Mouse (Mus musculus) embryonic facial prominence, embryonic 11.5 days (tissue): Measurements from ENCODE around the gene Nus1. TPM values are rescaled to one million over a fixed set of nuclear protein-coding genes. Genes with fewer than 3 reads are reported as not detected.

Source experiments
- ATAC-seq: fragments of 200-750 bp; cut with Nextera tagmentation; replicated peaks from 2 replicates; pipeline ENCODE4 v1.8.0; 2017; ENCODE audit warnings: low read depth; ENCODE audit not compliant: insufficient number of reproducible peaks, low FRiP score, low TSS enrichment
- DNase-seq: peaks from one replicate; pipeline ENCODE4 v3.0.0-alpha.2; 2015; ENCODE audit warnings: low spot score
- H3K27ac ChIP-seq: fragments of 300-500 bp; sonication (generic); replicated peaks from 2 replicates; pipeline ENCODE4 v1.5.1; 2014; ENCODE audit warnings: mild to moderate bottlenecking, low read depth, low read length, control low read depth
- H3K27me3 ChIP-seq: fragments of 300-500 bp; sonication (generic); 2 replicates; pipeline ENCODE4 v1.6.1; 2014; ENCODE audit warnings: mild to moderate bottlenecking, low read length, moderate library complexity, mixed read lengths; ENCODE audit not compliant: control insufficient read depth, insufficient read depth
- H3K36me3 ChIP-seq: fragments of 300-500 bp; sonication (generic); replicated peaks from 2 replicates; pipeline ENCODE4 v1.6.1; 2014; ENCODE audit warnings: low read depth, mild to moderate bottlenecking, low read length, moderate library complexity, mixed read lengths; ENCODE audit not compliant: control insufficient read depth, insufficient read depth
- H3K4me1 ChIP-seq: fragments of 300-500 bp; sonication (generic); 2 replicates; pipeline ENCODE4 v1.6.1; 2014; ENCODE audit warnings: low read length, mixed read lengths; ENCODE audit not compliant: control insufficient read depth, insufficient read depth
- H3K4me2 ChIP-seq: fragments of 300-500 bp; sonication (generic); 2 replicates; pipeline ENCODE4 v1.6.1; 2014; ENCODE audit warnings: low read depth, mild to moderate bottlenecking, control low read depth, low read length, moderate library complexity
- H3K4me3 ChIP-seq: fragments of 300-500 bp; sonication (generic); 2 replicates; pipeline ENCODE4 v1.5.1; 2014; ENCODE audit warnings: low read depth, low read length, control low read depth
- H3K9ac ChIP-seq: fragments of 300-500 bp; sonication (generic); replicated peaks from 2 replicates; pipeline ENCODE4 v1.6.1; 2014; ENCODE audit warnings: mild to moderate bottlenecking, control low read depth, low read length
- H3K9me3 ChIP-seq: fragments of 300-500 bp; sonication (generic); replicated peaks from 2 replicates; pipeline ENCODE4 v1.6.1; 2016; ENCODE audit warnings: mild to moderate bottlenecking, low read length, inconsistent platforms, mixed read lengths; ENCODE audit not compliant: control insufficient read depth
- WGBS: fragments of 180-500 bp; shearing (Covaris S2); extraction: QIAGEN DNeasy Blood & Tissue Kit; methylation state at CpG from one replicate; pipeline ENCODE4 v1.1.7; 2014; 5-methylcytosine and 5-hydroxymethylcytosine counted together
- polyA plus RNA-seq: library from polyadenylated mRNA; unstranded; fragments of >200 nt; fragmentation: Nextera tagmentation; extraction: Ambion mirVana; gene quantifications from 2 replicates; pipeline ENCODE4 v1.2.1, GENCODE M21; 2014

The Nus1 gene
- polyA plus RNA-seq, 1 experiment from 2014 or later: 16.2 TPM

DNA sequence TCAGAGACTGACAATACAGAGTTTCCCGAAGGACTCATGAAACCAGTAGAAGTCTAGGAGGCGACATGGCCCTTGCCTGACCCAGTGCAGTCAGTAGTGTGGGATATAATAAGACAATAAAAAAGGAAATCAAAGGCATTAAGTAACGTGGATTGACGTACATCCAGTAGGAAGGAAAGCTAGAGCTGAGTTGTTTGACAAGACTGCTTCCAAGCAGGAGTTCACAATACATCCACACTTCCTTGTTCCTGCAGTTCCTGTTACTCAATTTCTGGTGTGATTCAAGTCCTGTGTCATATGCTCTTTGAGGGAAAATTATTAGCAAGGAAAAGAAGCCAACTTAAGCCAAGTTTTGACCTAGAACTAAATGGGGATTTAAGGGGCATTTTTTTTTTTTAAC lies 2.1 kb downstream of the Nus1 start:
- no peak overlapping the region for H3K9ac ChIP-seq
- ATAC-seq (no peak), DNase-seq (no peak)
- H3K4me2 ChIP-seq: no peak overlapping the region
- no peak overlapping the region for H3K4me3 ChIP-seq
- WGBS: 89% methylated on average over 4 of the region's 4 CpGs
- H3K27me3 ChIP-seq: no peaks in the 10 kb centered on the region
- H3K36me3 ChIP-seq: no peaks in the 10 kb centered on the region; the same call in 1 of the 2 replicates
- H3K27ac ChIP-seq: no peak overlapping the region
- no peaks in the 10 kb centered on the region for H3K4me1 ChIP-seq
- H3K9me3 ChIP-seq: no peaks in the 10 kb centered on the region

- Histone ChIP-seq H3K9me3 (no peaks in the 10 kb centered on the region), H3K4me3 (no peak overlapping the region), H3K27ac (no peak overlapping the region), H3K36me3 (no peaks in the 10 kb centered on the region; the same call in 1 of the 2 replicates), H3K4me2 (no peak overlapping the region), H3K4me1 (no peaks in the 10 kb centered on the region), H3K27me3 (no peaks in the 10 kb centered on the region), H3K9ac (no peak overlapping the region)
- DNase-seq (no peak), ATAC-seq (no peak)
- WGBS: 95% methylated on average over 1 of the region's 1 CpGs
These were observed 3.2 kb downstream of the Nus1 start for GRCm38 (mm10) chr10:52420526-52420925.

- no peak for ATAC-seq
- H3K4me3 ChIP-seq: no peak overlapping the region
- no peaks in the 10 kb centered on the region; the same call in 1 of the 2 replicates for H3K36me3 ChIP-seq
- no peaks in the 10 kb centered on the region for H3K27me3 ChIP-seq
- H3K9me3 ChIP-seq: no peaks in the 10 kb centered on the region
- H3K27ac ChIP-seq: no peak overlapping the region
- WGBS: 93% methylated on average over 6 of the region's 6 CpGs
- no peaks in the 10 kb centered on the region for H3K4me1 ChIP-seq
- H3K4me2 ChIP-seq: no peak overlapping the region
- no peak overlapping the region for H3K9ac ChIP-seq
- DNase-seq: no peak
These were observed 4.4 kb downstream of the Nus1 start for GRCm38 (mm10) chr10:52421716-52422115.

- H3K4me2 ChIP-seq: no peak overlapping the region
- H3K4me1 ChIP-seq: no peaks in the 10 kb centered on the region
- no peak for DNase-seq
- H3K27me3 ChIP-seq: no peaks in the 10 kb centered on the region
- WGBS: 85% methylated on average over 2 of the region's 2 CpGs
- H3K4me3 ChIP-seq: no peak overlapping the region
- H3K27ac ChIP-seq: no peak overlapping the region
- no peak for ATAC-seq
- H3K9ac ChIP-seq: no peak overlapping the region
- no peaks in the 10 kb centered on the region for H3K9me3 ChIP-seq
- no peaks in the 10 kb centered on the region; the same call in 1 of the 2 replicates for H3K36me3 ChIP-seq
These were observed 5.8 kb downstream of the Nus1 start for GRCm38 (mm10) chr10:52423097-52423496.

DNA sequence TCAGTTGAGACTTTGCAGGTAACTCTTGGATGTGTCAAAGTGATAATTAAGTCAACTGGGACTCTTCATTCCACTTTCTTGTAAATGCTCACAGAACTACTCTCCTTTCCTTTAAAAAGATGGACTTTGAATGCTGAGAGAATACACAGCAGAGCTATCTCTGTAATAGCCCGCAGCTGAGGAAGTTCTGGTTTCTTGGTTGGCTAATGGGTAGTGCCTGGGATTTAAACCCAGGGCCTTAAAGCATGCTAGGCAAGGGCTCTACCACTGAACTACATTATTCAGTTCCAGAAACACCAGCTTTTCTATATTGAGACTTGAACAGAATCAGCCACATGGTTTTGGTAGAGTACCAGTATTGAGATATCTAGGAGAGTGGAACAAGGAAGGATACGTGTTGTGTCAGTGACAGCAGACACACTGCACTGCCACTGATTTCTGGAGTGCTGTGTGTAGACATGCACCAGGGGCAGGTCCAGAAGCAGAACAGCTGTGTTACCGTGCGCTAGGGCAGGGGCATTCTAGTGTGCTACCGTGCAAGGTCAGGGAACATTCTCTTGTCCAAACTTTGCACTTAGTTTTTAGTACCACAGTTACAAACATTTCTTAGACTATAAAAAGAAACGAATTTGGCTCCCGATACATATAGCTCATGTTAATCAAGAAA lies 9.1 kb downstream of the Nus1 start:
- ATAC-seq: no peak
- no peak overlapping the region for H3K4me2 ChIP-seq

GRCm38 (mm10) chr10:52427634-52428415 lies 10.5 kb downstream of the Nus1 start:
- Histone ChIP-seq H3K27me3 (no peaks in the 10 kb centered on the region), H3K4me3 (no peak overlapping the region), H3K4me2 (no peak overlapping the region), H3K9ac (no peak overlapping the region), H3K27ac (no peak overlapping the region), H3K9me3 (no peaks in the 10 kb centered on the region), H3K4me1 (no peaks in the 10 kb centered on the region), H3K36me3 (no peaks in the 10 kb centered on the region)
- DNase-seq (no peak), ATAC-seq (no peak)
- 51% methylated on average over 2 of the region's 2 CpGs for WGBS

More for the DNA sequence above, 9.1 kb downstream of the Nus1 start:
- no peak overlapping the region for H3K4me3 ChIP-seq
- 85% methylated on average over 7 of the region's 7 CpGs for WGBS
- H3K27me3 ChIP-seq: no peaks in the 10 kb centered on the region
- no peaks in the 10 kb centered on the region for H3K36me3 ChIP-seq
- no peaks in the 10 kb centered on the region for H3K9me3 ChIP-seq
- no peak overlapping the region for H3K9ac ChIP-seq
- DNase-seq: no peak
- no peaks in the 10 kb centered on the region for H3K4me1 ChIP-seq
- H3K27ac ChIP-seq: no peak overlapping the region

GRCm38 (mm10) chr10:52430953-52431352 lies 13.6 kb downstream of the Nus1 start:
- no peaks in the 10 kb centered on the region for H3K36me3 ChIP-seq
- 0 out of 2 replicates have a peak, but pooled peaks have one; percentile 23 for ATAC-seq
- 89% methylated on average over 1 of the region's 1 CpGs for WGBS

DNA sequence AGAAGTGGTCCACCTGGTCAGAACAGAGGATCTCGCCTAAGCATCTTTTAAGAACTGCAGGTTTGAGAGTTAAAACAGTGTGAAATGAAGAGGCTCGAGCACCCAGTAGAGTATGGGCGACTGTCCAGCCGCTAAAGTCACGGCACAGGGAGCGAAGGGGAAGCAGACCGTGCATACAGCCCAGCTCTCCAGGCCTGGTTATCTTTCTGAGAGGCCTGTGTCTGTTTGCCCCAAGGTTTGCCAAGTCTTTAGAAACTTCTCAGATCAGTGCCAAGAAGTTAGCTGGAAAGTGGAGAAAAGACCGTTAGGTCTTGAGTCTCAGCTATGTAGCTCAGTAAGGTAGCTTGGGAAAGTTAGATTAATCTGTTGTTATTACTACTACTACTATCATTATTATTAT lies 17.5 kb downstream of the Nus1 start:
- Histone ChIP-seq H3K27ac (no peak overlapping the region), H3K36me3 (peaks cover 2% of the 10 kb centered on the region; the same call in 1 of the 2 replicates), H3K4me3 (no peak overlapping the region), H3K4me2 (no peak overlapping the region), H3K9ac (no peak overlapping the region), H3K9me3 (no peaks in the 10 kb centered on the region), H3K4me1 (no peaks in the 10 kb centered on the region), H3K27me3 (no peaks in the 10 kb centered on the region)
- 95% methylated on average over 8 of the region's 8 CpGs for WGBS
- ATAC-seq (no peak), DNase-seq (no peak)

More at GRCm38 (mm10) chr10:52430953-52431352, 13.6 kb downstream of the Nus1 start:
- no peaks in the 10 kb centered on the region for H3K4me1 ChIP-seq
- no peaks in the 10 kb centered on the region for H3K9me3 ChIP-seq
- no peaks in the 10 kb centered on the region for H3K27me3 ChIP-seq
- H3K4me2 ChIP-seq: no peak overlapping the region
- DNase-seq: no peak
- H3K9ac ChIP-seq: no peak overlapping the region
- no peak overlapping the region for H3K4me3 ChIP-seq
- no peak overlapping the region for H3K27ac ChIP-seq
